Mouse (Mus musculus) MEL (cell line): ENCODE measurements around the gene Tcea3. TPM values are rescaled to one million over a fixed set of nuclear protein-coding genes. Genes with fewer than 3 reads are reported as not detected.

Experiments
- DNase-seq: peaks from one replicate; pipeline ENCODE4 v3.0.0; 2011; ENCODE audit warnings: low read depth, low spot score
- H3K27ac ChIP-seq: 2 replicates; pipeline ENCODE4 v1.5.1; 2012; ENCODE audit warnings: low read depth, mild to moderate bottlenecking, control low read depth, low read length, moderate library complexity; ENCODE audit not compliant: control insufficient read depth
- H3K27me3 ChIP-seq, 2 experiments: fragments of 150-350 bp in 1 of 2; sonication (generic) in 1 of 2; 2 replicates each; pipeline ENCODE4 v1.6.1; 2012; ENCODE audit warnings: low read length in 2 of 2, mild to moderate bottlenecking in 2 of 2, improper control_type of control experiment in 1 of 2, moderate library complexity in 1 of 2; ENCODE audit not compliant: insufficient read depth in 2 of 2, control insufficient read depth in 1 of 2
- H3K36me3 ChIP-seq, 2 experiments: 2 replicates each; pipeline ENCODE4 v1.6.1; 2012 to 2014; ENCODE audit warnings: low read length in 2 of 2, improper control_type of control experiment in 1 of 2, inconsistent platforms in 1 of 2, mild to moderate bottlenecking in 1 of 2; ENCODE audit not compliant: insufficient read depth in 2 of 2, control insufficient read depth in 1 of 2
- H3K4me1 ChIP-seq, 2 experiments: fragments of 150-350 bp in 1 of 2; sonication (generic) in 1 of 2; 2 replicates each; pipeline ENCODE4 v1.6.1; 2012; ENCODE audit warnings: low read length in 2 of 2, improper control_type of control experiment in 1 of 2, mild to moderate bottlenecking in 1 of 2; ENCODE audit not compliant: insufficient read depth in 2 of 2, control insufficient read depth in 1 of 2
- H3K4me3 ChIP-seq, 2 experiments: fragments of 150-350 bp in 1 of 2; sonication (generic) in 1 of 2; 2 replicates each; pipeline ENCODE4 v1.5.1; 2012; ENCODE audit warnings: low read depth in 2 of 2, low read length in 2 of 2, mild to moderate bottlenecking in 2 of 2, moderate library complexity in 2 of 2, control low read depth in 1 of 2, improper control_type of control experiment in 1 of 2; ENCODE audit not compliant: control insufficient read depth in 1 of 2, insufficient read depth in 1 of 2
- H3K79me2 ChIP-seq: 2 replicates; pipeline ENCODE4 v1.6.1; 2012; ENCODE audit warnings: mild to moderate bottlenecking, low read length, moderate library complexity; ENCODE audit not compliant: control insufficient read depth, poor library complexity, insufficient read depth
- H3K9ac ChIP-seq: 2 replicates; pipeline ENCODE4 v1.6.1; 2012; ENCODE audit warnings: low read depth, mild to moderate bottlenecking, control low read depth, low read length, moderate library complexity; ENCODE audit not compliant: control insufficient read depth, poor library complexity, severe bottlenecking
- H3K9me3 ChIP-seq: fragments of 150-350 bp; sonication (generic); replicated peaks from 2 replicates; pipeline ENCODE4 v1.6.1; 2012; ENCODE audit warnings: mild to moderate bottlenecking, low read length, improper control_type of control experiment, moderate library complexity; ENCODE audit not compliant: insufficient read depth
- EP300 ChIP-seq, 2 experiments: IDR thresholded peaks; 2 replicates each; pipeline ENCODE4 v1.6.1; 2011; ENCODE audit warnings: improper control_type of control experiment in 2 of 2, low read length in 2 of 2, low read depth in 1 of 2, mild to moderate bottlenecking in 1 of 2
- GABPA ChIP-seq: IDR thresholded peaks from 2 replicates; pipeline ENCODE4 v1.6.1; 2012; ENCODE audit warnings: low read depth, mild to moderate bottlenecking, inconsistent platforms, low read length, improper control_type of control experiment, moderate library complexity
- HCFC1 ChIP-seq: IDR thresholded peaks from 2 replicates; pipeline ENCODE4 v1.6.1; 2012; ENCODE audit warnings: low read depth, mild to moderate bottlenecking, inconsistent platforms, low read length, improper control_type of control experiment, moderate library complexity
- KAT2A ChIP-seq: conservative IDR thresholded peaks from 2 replicates; pipeline ENCODE4 v1.6.1; 2012; ENCODE audit warnings: low read depth, low read length, improper control_type of control experiment, inconsistent platforms
- MAX ChIP-seq: IDR thresholded peaks from 2 replicates; pipeline ENCODE4 v1.6.1; 2011; ENCODE audit warnings: low read length, improper control_type of control experiment
- MEF2A ChIP-seq: IDR thresholded peaks from 2 replicates; pipeline ENCODE4 v1.6.1; 2014; ENCODE audit warnings: low read depth, mild to moderate bottlenecking, inconsistent platforms, low read length, improper control_type of control experiment; ENCODE audit not compliant: poor library complexity, insufficient replicate concordance, severe bottlenecking; ENCODE audit errors: extremely low read depth
- MYC ChIP-seq: IDR thresholded peaks from 2 replicates; pipeline ENCODE4 v1.6.1; 2011; ENCODE audit warnings: low read depth, mild to moderate bottlenecking, low read length, improper control_type of control experiment, moderate library complexity
- NELFE ChIP-seq: IDR thresholded peaks from 2 replicates; pipeline ENCODE4 v1.6.1; 2011; ENCODE audit warnings: low read depth, low read length, improper control_type of control experiment
- NRF1 ChIP-seq: IDR thresholded peaks from 2 replicates; pipeline ENCODE4 v1.6.1; 2014; ENCODE audit warnings: low read depth, mild to moderate bottlenecking, inconsistent platforms, low read length, improper control_type of control experiment, moderate library complexity; ENCODE audit not compliant: poor library complexity, insufficient read depth, severe bottlenecking
- POLR2AphosphoS2 ChIP-seq: IDR thresholded peaks from 2 replicates; pipeline ENCODE4 v1.6.1; 2011; ENCODE audit warnings: low read length, improper control_type of control experiment
- POLR2AphosphoS5 ChIP-seq: IDR thresholded peaks from 2 replicates; pipeline ENCODE4 v1.6.1; 2012; ENCODE audit warnings: low read depth, borderline replicate concordance, mild to moderate bottlenecking, inconsistent platforms, low read length, moderate library complexity, mixed read lengths
- RCOR1 ChIP-seq: IDR thresholded peaks from 2 replicates; pipeline ENCODE4 v1.6.1; 2012; ENCODE audit warnings: low read depth, mild to moderate bottlenecking, inconsistent platforms, low read length, improper control_type of control experiment
- SIN3A ChIP-seq: IDR thresholded peaks from 2 replicates; pipeline ENCODE4 v1.6.1; 2012; ENCODE audit warnings: low read length, improper control_type of control experiment, inconsistent platforms
- TAL1 ChIP-seq: IDR thresholded peaks from 2 replicates; pipeline ENCODE4 v1.6.1; 2012; ENCODE audit warnings: mild to moderate bottlenecking, inconsistent platforms, low read length, moderate library complexity, mixed read lengths
- TCF12 ChIP-seq: IDR thresholded peaks from 2 replicates; pipeline ENCODE4 v1.6.1; 2014; ENCODE audit warnings: low read depth, mild to moderate bottlenecking, inconsistent platforms, low read length, improper control_type of control experiment, moderate library complexity
- UBTF ChIP-seq: IDR thresholded peaks from 2 replicates; pipeline ENCODE4 v1.6.1; 2012; ENCODE audit warnings: low read depth, mild to moderate bottlenecking, inconsistent platforms, low read length, improper control_type of control experiment, moderate library complexity, borderline replicate concordance; ENCODE audit not compliant: insufficient read depth
- USF2 ChIP-seq, 2 experiments: IDR thresholded peaks; 2 replicates each; pipeline ENCODE4 v1.6.1; 2011 to 2012; ENCODE audit warnings: improper control_type of control experiment in 2 of 2, low read length in 2 of 2, borderline replicate concordance in 1 of 2, inconsistent platforms in 1 of 2, low read depth in 1 of 2, mild to moderate bottlenecking in 1 of 2; ENCODE audit not compliant: insufficient read depth in 1 of 2
- ZC3H11A ChIP-seq: IDR thresholded peaks from 2 replicates; pipeline ENCODE4 v1.6.1; 2012; ENCODE audit warnings: low read depth, mild to moderate bottlenecking, inconsistent platforms, low read length, improper control_type of control experiment
- ZKSCAN1 ChIP-seq: IDR thresholded peaks from 2 replicates; pipeline ENCODE4 v1.6.1; 2012; ENCODE audit warnings: low read depth, mild to moderate bottlenecking, inconsistent platforms, low read length, improper control_type of control experiment, moderate library complexity
- ZNF384 ChIP-seq: IDR thresholded peaks from 2 replicates; pipeline ENCODE4 v1.6.1; 2012; ENCODE audit warnings: low read depth, mild to moderate bottlenecking, inconsistent platforms, low read length, improper control_type of control experiment
- polyA plus RNA-seq, 2 experiments: library from polyadenylated mRNA; stranded (reverse) in 1 of 2; unstranded in 1 of 2; fragments of >175 nt in 1 of 2; fragments of >200 nt in 1 of 2; gene quantifications; 2 replicates each; pipeline versions ENCODE4 v1.2.1 to v1.2.4; 2012; ENCODE audit warnings: low replicate concordance in 2 of 2, low read depth in 1 of 2; ENCODE audit not compliant: insufficient read length in 2 of 2, insufficient read depth in 1 of 2, missing spikeins in 1 of 2
- total RNA-seq: library from RNA; depleted of rRNA; stranded (reverse); fragments of 300-350 nt; gene quantifications from 2 replicates; pipeline ENCODE4 v1.2.3, GENCODE M21; 2012

The Tcea3 gene
- total and polyA plus RNA-seq, 3 experiments: not detected

DNA sequence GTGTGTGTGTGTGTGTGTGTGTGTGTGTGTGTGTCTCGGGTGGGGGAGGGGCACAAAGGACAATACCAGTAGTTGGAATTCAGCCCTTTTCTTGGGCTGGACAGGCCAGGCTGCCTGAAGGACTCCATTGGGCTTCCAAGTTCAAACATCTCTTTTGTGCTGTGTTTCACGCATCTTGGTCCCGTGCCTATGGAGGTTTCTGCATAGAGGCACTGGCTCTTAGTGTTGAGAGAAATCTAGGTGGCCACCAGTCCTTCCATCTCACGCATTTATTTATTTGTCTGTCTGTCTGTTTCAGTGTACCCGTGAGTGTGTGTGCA is 23.3 kb upstream of the Tcea3 start:
- no peak overlapping the region for H3K9ac ChIP-seq
- H3K4me1 ChIP-seq: no peaks in the 10 kb centered on the region
- DNase-seq: no peak
- H3K9me3 ChIP-seq: no peaks in the 10 kb centered on the region
- H3K27ac ChIP-seq: no peak overlapping the region
- H3K27me3 ChIP-seq: peaks cover 0 to 3% of the 10 kb centered on the region in 2 experiments; a peak in 2 of 4 replicates
- no peaks in the 10 kb centered on the region for H3K36me3 ChIP-seq
- no peak overlapping the region for H3K4me3 ChIP-seq
- TF ChIP-seq UBTF: no peak
- no peak for TF ChIP-seq USF2 (IDR thresholded peaks at IDR 0.05; ENCODE audit: borderline replicate concordance in 1 of 2, insufficient read depth in 1 of 2, low read depth in 1 of 2, low read length in 2 of 2)
- TF ChIP-seq MEF2A: no peak
- TF ChIP-seq POLR2AphosphoS2: no peak
- no peak for TF ChIP-seq ZNF384
- no peak for TF ChIP-seq NRF1
- no peak for TF ChIP-seq MAX
- no peak for TF ChIP-seq TAL1
- no peak for TF ChIP-seq POLR2AphosphoS5
- TF ChIP-seq NELFE: no peak
- no peak for TF ChIP-seq RCOR1
- no peak for TF ChIP-seq ZKSCAN1
- no peak for TF ChIP-seq SIN3A
- no peak for TF ChIP-seq MYC
- TF ChIP-seq HCFC1: no peak
- TF ChIP-seq TCF12: no peak
- TF ChIP-seq GABPA: no peak
- TF ChIP-seq KAT2A: no peak
- TF ChIP-seq ZC3H11A: no peak
- TF ChIP-seq EP300 (IDR thresholded peaks at IDR 0.05; ENCODE audit: low read depth in 1 of 2, low read length in 2 of 2): no peak
- TF ChIP-seq, all 39 proteins: peak for 0
- no peaks in the 10 kb centered on the region for H3K79me2 ChIP-seq
